In genomic region chr4:132842281-132842906, GRCm38 (mm10) we compare ENCODE assay signal across 7 mouse cellular contexts. TPM values are rescaled to one million over a fixed set of nuclear protein-coding genes. Genes with fewer than 3 reads are reported as not detected.
DNase-seq lines count a peak whose midpoint lies in the region; ATAC-seq and TF ChIP-seq lines count a peak whose summit lies in the region.

No protein-coding gene starts in this region.

- no peak for TF ChIP-seq EP300 in CH12.LX (IDR thresholded peaks at IDR 0.05; ENCODE audit: low read length)

- H3K4me1 ChIP-seq in CH12.LX (ENCODE audit: control insufficient read depth in 1 of 2, insufficient read depth in 2 of 2): peaks cover 0 to 22% of the 10 kb centered on the region in 2 experiments; a peak in 2 of 4 replicates
- H3K4me1 ChIP-seq in heart, embryonic 11.5 days (ENCODE audit: control insufficient read depth, insufficient read depth, low read length): peaks cover 7% of the 10 kb centered on the region; the same call in 1 of the 2 replicates

- WGBS in heart, embryonic 11.5 days (ENCODE audit: insufficient replicate concordance): 1% methylated on average over 30 of the region's 30 CpGs

- ATAC-seq in heart, embryonic 11.5 days (replicated peaks; ENCODE audit: insufficient number of reproducible peaks, low FRiP score, low TSS enrichment): 0 out of 2 replicates have a peak, but pooled peaks have one; percentile 39

- peaks cover 55% of the 10 kb centered on the region for H3K79me2 ChIP-seq in CH12.LX (replicated peaks; ENCODE audit: control insufficient read depth, extremely low read depth, insufficient read depth, poor library complexity, severe bottlenecking)

- no peak for TF ChIP-seq CTCF in CH12.LX (conservative IDR thresholded peaks at IDR 0.05 in 1 of 2, IDR thresholded peaks at IDR 0.05 in 1 of 2; ENCODE audit: low read depth in 2 of 2, low read length in 2 of 2)

- dilution Hi-C loops in CH12.LX (cut with MboI; ENCODE audit: extremely low pct_ligation_motif_present, extremely low pct_unique_long_range_greater_than_20kb, low sequenced_read_pairs): no loop called here

- in situ Hi-C loops in CH12.LX (cut with MboI; ENCODE audit: low pct_ligation_motif_present, low pct_unique_long_range_greater_than_20kb, low sequenced_read_pairs): no loop called here

- H3K36me3 ChIP-seq in CH12.LX (replicated peaks in 1 of 2; ENCODE audit: control insufficient read depth in 1 of 2, insufficient read depth in 1 of 2, low read length in 1 of 2): peaks cover 25 to 36% of the 10 kb centered on the region in 2 experiments
- peaks cover 16% of the 10 kb centered on the region for H3K36me3 ChIP-seq in heart, embryonic 11.5 days (ENCODE audit: control insufficient read depth, insufficient read depth, low read length)

- peak overlapping the region; percentile 50 for H3K27ac ChIP-seq in CH12.LX (ENCODE audit: insufficient read depth, low read depth)
- peak overlapping the region; percentile 78 for H3K27ac ChIP-seq in heart, embryonic 11.5 days (ENCODE audit: low read depth, low read length)

- H3K9me3 ChIP-seq in CH12.LX (replicated peaks; ENCODE audit: low read length): no peaks in the 10 kb centered on the region
- no peaks in the 10 kb centered on the region for H3K9me3 ChIP-seq in heart, embryonic 11.5 days (replicated peaks; ENCODE audit: control insufficient read depth, low read length)

- no peak for TF ChIP-seq POLR2A in CH12.LX (IDR thresholded peaks at IDR 0.05; ENCODE audit: low read depth, low read length)

- H3K4me2 ChIP-seq in CH12.LX (ENCODE audit: insufficient read depth, low read depth, poor library complexity, severe bottlenecking): peak overlapping the region; percentile 97
- H3K4me2 ChIP-seq in heart, embryonic 11.5 days: peak overlapping the region; percentile 83

- no peak for TF ChIP-seq RAD21 in CH12.LX (IDR thresholded peaks at IDR 0.05; ENCODE audit: low read depth, low read length)

- peak overlapping the region; percentile 90 for H3K9ac ChIP-seq in CH12.LX (ENCODE audit: insufficient read depth, low read depth)
- peak overlapping the region; percentile 94 for H3K9ac ChIP-seq in heart, embryonic 11.5 days (ENCODE audit: low read depth, low read length)

- DNase-seq in CH12.LX (ENCODE audit: extremely low read depth) (peak; percentile 38), ZHBTc4 (ENCODE audit: low read depth, low spot score) (peak; percentile 46)
- DNase-seq in embryo, embryonic 10.5 days (ENCODE audit: low spot score): peak; percentile 41
- peak; percentile 5 to 49 for DNase-seq in kidney, postnatal 25 days
- DNase-seq in lung, postnatal 14 days: peak; percentile 3
- DNase-seq in right cerebral cortex, adult 2 months (ENCODE audit: low spot score in 2 of 2): peak; percentile 17 to 35

- peak overlapping the region; percentile 90 to 97 (median 94) for H3K4me3 ChIP-seq in CH12.LX (replicated peaks in 1 of 3; ENCODE audit: low read depth in 2 of 3, low read length in 2 of 3, poor library complexity in 1 of 3)
- peak overlapping the region; percentile 82 for H3K4me3 ChIP-seq in heart, embryonic 11.5 days (ENCODE audit: low read depth, low read length)

- no peaks in the 10 kb centered on the region for H3K27me3 ChIP-seq in CH12.LX (replicated peaks)
- no peaks in the 10 kb centered on the region for H3K27me3 ChIP-seq in heart, embryonic 11.5 days (ENCODE audit: control insufficient read depth, insufficient read depth, low read length)

TF ChIP-seq in CH12.LX, 34 proteins besides CTCF, POLR2A, EP300 and RAD21:
- TF ChIP-seq ELF1 (IDR thresholded peaks at IDR 0.05; ENCODE audit: low read depth, low read length): peak; percentile 62; the same call in 1 of the 2 replicates
- TF ChIP-seq MEF2A (IDR thresholded peaks at IDR 0.05; ENCODE audit: borderline replicate concordance, low read depth, low read length): no peak
- no peak for TF ChIP-seq ZC3H11A (IDR thresholded peaks at IDR 0.05; ENCODE audit: low read depth, low read length)
- no peak; the same call in 1 of the 2 replicates for TF ChIP-seq HCFC1 (IDR thresholded peaks at IDR 0.05; ENCODE audit: low read depth, low read length)
- peak; percentile 4; the same call in 1 of the 2 replicates for TF ChIP-seq E2F4 (IDR thresholded peaks at IDR 0.05; ENCODE audit: insufficient replicate concordance, low read depth, low read length)
- TF ChIP-seq TBP (conservative IDR thresholded peaks at IDR 0.05; ENCODE audit: low read depth, low read length): no peak
- TF ChIP-seq MYC (IDR thresholded peaks at IDR 0.05; ENCODE audit: low read depth, low read length): peak; percentile 32; the same call in 1 of the 2 replicates
- TF ChIP-seq PAX5 (IDR thresholded peaks at IDR 0.05; ENCODE audit: low read length): no peak
- 0 out of 2 replicates have a peak, but pooled peaks have one; percentile 18 for TF ChIP-seq NRF1 (IDR thresholded peaks at IDR 0.05; ENCODE audit: low read depth, low read length)
- no peak for TF ChIP-seq GABPA (IDR thresholded peaks at IDR 0.05; ENCODE audit: insufficient replicate concordance, low read depth, low read length)
- peak; percentile 58; the same call in 1 of the 2 replicates for TF ChIP-seq MXI1 (IDR thresholded peaks at IDR 0.05; ENCODE audit: low read depth, low read length)

RNA-seq across cellular contexts. Expression of gene Ppp1r8, which starts 0.6 kb away (rescaled TPM):
- total RNA-seq in CH12.LX (2012; rRNA removed): 89.0 and 105 TPM in 2 replicates
- 141 and 153 TPM in 2 replicates for total RNA-seq in CH12.LX (2014; rRNA removed)
- polyA plus RNA-seq in CH12.LX (2012; ENCODE audit: insufficient read length, low read depth): 107 and 113 TPM in 2 replicates
- 40.3 and 45.5 TPM in 2 replicates for polyA plus RNA-seq in heart, embryonic 11.5 days (2014; fragmentation: Nextera tagmentation; extraction: Ambion mirVana)

RNA-seq across cellular contexts. Expression of gene Stx12, which starts 41.9 kb away (rescaled TPM):
- total RNA-seq in CH12.LX (2012; rRNA removed): 12.4 and 14.5 TPM in 2 replicates
- total RNA-seq in CH12.LX (2014; rRNA removed): 16.8 and 17.3 TPM in 2 replicates
- polyA plus RNA-seq in CH12.LX (2012; ENCODE audit: insufficient read length, low read depth): 15.7 and 16.3 TPM in 2 replicates
- 66.8 and 67.5 TPM in 2 replicates for polyA plus RNA-seq in heart, embryonic 11.5 days (2014; fragmentation: Nextera tagmentation; extraction: Ambion mirVana)

RNA-seq across cellular contexts. Expression of gene Themis2, which starts 46.2 kb away (rescaled TPM):
- 14.2 and 17.1 TPM in 2 replicates for total RNA-seq in CH12.LX (2012; rRNA removed)
- 9.3 and 10.2 TPM in 2 replicates for total RNA-seq in CH12.LX (2014; rRNA removed)
- polyA plus RNA-seq in CH12.LX (2012; ENCODE audit: insufficient read length, low read depth): 30.7 and 35.7 TPM in 2 replicates
- polyA plus RNA-seq in heart, embryonic 11.5 days (2014; fragmentation: Nextera tagmentation; extraction: Ambion mirVana): 0.29 and 0.59 TPM in 2 replicates

Comparison
In these comparisons a context has a peak if more than half of its experiments do, and no peak if none do; other contexts are left out.
1. Peak in every context shown above with its lines: DNase-seq, ATAC-seq, H3K4me3 ChIP-seq and H3K27ac ChIP-seq.
2. RNA of gene Themis2, which starts 46.2 kb away (polyA plus RNA-seq): 30.7 to 35.7 TPM in CH12.LX; 0.29 to 0.59 TPM in heart, embryonic 11.5 days; every median in the first group is over 10 times any median in the second.